Mouse (Mus musculus) liver, embryonic 12.5 days (tissue): ENCODE results near the gene Rpp25. TPM values are rescaled to one million over a fixed set of nuclear protein-coding genes. Genes with fewer than 3 reads are reported as not detected.

Experiments
- ATAC-seq: fragments of 200-750 bp; cut with Nextera tagmentation; 2 replicates; pipeline ENCODE4 v1.8.0; 2017; ENCODE audit warnings: moderate number of reproducible peaks, mild to moderate bottlenecking, moderate library complexity
- H3K27ac ChIP-seq: fragments of 300-500 bp; sonication (generic); 2 replicates; pipeline ENCODE4 v1.5.1; 2016; ENCODE audit warnings: mild to moderate bottlenecking
- H3K27me3 ChIP-seq: fragments of 300-500 bp; sonication (generic); replicated peaks from 2 replicates; pipeline ENCODE4 v1.6.1; 2016; ENCODE audit warnings: mild to moderate bottlenecking, moderate library complexity
- H3K36me3 ChIP-seq: fragments of 300-500 bp; sonication (generic); 2 replicates; pipeline ENCODE4 v1.6.1; 2016; ENCODE audit warnings: mild to moderate bottlenecking, moderate library complexity
- H3K4me1 ChIP-seq: fragments of 300-500 bp; sonication (generic); 2 replicates; pipeline ENCODE4 v1.6.1; 2016
- H3K4me2 ChIP-seq: fragments of 300-500 bp; sonication (generic); 2 replicates; pipeline ENCODE4 v1.6.1; 2016; ENCODE audit warnings: mild to moderate bottlenecking, moderate library complexity
- H3K4me3 ChIP-seq: fragments of 300-500 bp; sonication (generic); 2 replicates; pipeline ENCODE4 v1.5.1; 2016; ENCODE audit warnings: mild to moderate bottlenecking, moderate library complexity
- H3K9ac ChIP-seq: fragments of 300-500 bp; sonication (generic); 2 replicates; pipeline ENCODE4 v1.6.1; 2016; ENCODE audit warnings: mild to moderate bottlenecking, moderate library complexity
- H3K9me3 ChIP-seq: fragments of 300-500 bp; sonication (generic); replicated peaks from 2 replicates; pipeline ENCODE4 v1.6.1; 2016; ENCODE audit warnings: mild to moderate bottlenecking, moderate library complexity
- WGBS: fragments of 180-500 bp; shearing (Covaris S2); methylation state at CpG from one replicate; pipeline ENCODE4 v1.1.7; 2016; ENCODE audit not compliant: insufficient replicate concordance; 5-methylcytosine and 5-hydroxymethylcytosine counted together
- polyA plus RNA-seq: library from polyadenylated mRNA; unstranded; fragments of >200 nt; fragmentation: Nextera tagmentation; extraction: Ambion mirVana; gene quantifications from 2 replicates; pipeline ENCODE4 v1.2.1, GENCODE M21; 2016

Rpp25 gene
- polyA plus RNA-seq, 1 experiment from 2014 or later, result 1.0 TPM

DNA sequence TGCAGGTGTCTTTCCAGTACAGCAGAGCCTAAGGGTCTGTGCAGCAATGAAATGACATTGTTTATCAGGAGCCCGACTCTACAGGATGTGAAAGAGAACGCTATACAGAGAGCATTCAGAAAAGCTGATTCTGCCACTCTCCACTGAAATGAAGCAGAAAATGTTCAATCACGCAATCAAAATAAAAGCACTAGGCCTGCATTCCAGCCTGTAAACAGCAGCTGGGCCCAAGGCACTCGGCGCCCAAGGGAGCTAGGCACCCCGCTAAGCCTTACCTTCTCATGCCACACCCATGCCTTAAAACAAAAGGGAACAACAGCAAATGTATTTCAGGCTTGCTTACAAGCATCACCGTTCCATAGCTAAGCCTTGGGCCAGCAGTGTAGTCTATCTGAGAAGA, 5.3 kb upstream of the Rpp25 start:
- WGBS, result 63% methylated on average over 7 of the region's 7 CpGs
- Histone ChIP-seq H3K4me2 (no peak overlapping the region), H3K9me3 (no peaks in the 10 kb centered on the region), H3K4me3 (no peak overlapping the region), H3K9ac (no peak overlapping the region), H3K36me3 (no peaks in the 10 kb centered on the region), H3K27ac (no peak overlapping the region), H3K27me3 (peaks cover 84% of the 10 kb centered on the region), H3K4me1 (peaks cover 11% of the 10 kb centered on the region)
- no peak for ATAC-seq

DNA sequence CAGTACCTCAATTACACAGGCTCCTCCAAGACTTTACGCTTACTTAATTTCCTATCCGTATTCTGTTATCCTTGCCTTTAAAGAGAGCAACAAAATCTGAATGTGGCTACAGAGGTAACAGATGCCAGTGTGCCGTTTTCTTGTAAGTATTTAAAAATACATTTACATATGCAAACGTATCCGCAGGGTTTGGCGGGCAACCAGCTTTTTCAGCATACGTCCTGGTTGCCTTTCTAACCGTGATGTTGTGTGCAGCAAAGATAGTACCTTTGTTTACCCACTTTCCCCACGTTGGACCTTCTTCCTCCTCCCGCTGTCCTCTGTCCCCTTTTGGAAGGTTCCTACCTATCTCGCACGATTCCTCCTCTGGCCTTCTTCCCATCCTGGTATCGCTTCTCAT, 2.4 kb upstream of the Rpp25 start:
- H3K9me3 ChIP-seq, result no peaks in the 10 kb centered on the region
- H3K4me1 ChIP-seq, result peaks cover 40% of the 10 kb centered on the region
- no peak for ATAC-seq
- H3K27me3 ChIP-seq, result peaks cover 100% of the 10 kb centered on the region
- H3K4me3 ChIP-seq, result no peak overlapping the region
- no peaks in the 10 kb centered on the region for H3K36me3 ChIP-seq
- no peak overlapping the region for H3K9ac ChIP-seq
- 18% methylated on average over 13 of the region's 13 CpGs for WGBS
- no peak overlapping the region for H3K27ac ChIP-seq
- no peak overlapping the region for H3K4me2 ChIP-seq

GRCm38 (mm10) chr9:57501861-57502260, 2.0 kb upstream of the Rpp25 start:
- Histone ChIP-seq H3K4me1 (peaks cover 44% of the 10 kb centered on the region), H3K36me3 (no peaks in the 10 kb centered on the region), H3K27ac (no peak overlapping the region), H3K9me3 (no peaks in the 10 kb centered on the region), H3K9ac (no peak overlapping the region), H3K4me2 (no peak overlapping the region), H3K4me3 (no peak overlapping the region), H3K27me3 (peaks cover 100% of the 10 kb centered on the region)
- WGBS, result 5% methylated on average over 20 of the region's 20 CpGs
- no peak for ATAC-seq

- Histone ChIP-seq H3K4me1 (peaks cover 48% of the 10 kb centered on the region), H3K36me3 (no peaks in the 10 kb centered on the region), H3K4me3 (peak overlapping the region; percentile 40), H3K9ac (no peak overlapping the region), H3K27me3 (peaks cover 94% of the 10 kb centered on the region), H3K4me2 (peak overlapping the region; percentile 68), H3K9me3 (no peaks in the 10 kb centered on the region), H3K27ac (no peak overlapping the region)
- WGBS, result 7% methylated on average over 23 of the region's 23 CpGs
- ATAC-seq, result no peak
Observed at GRCm38 (mm10) chr9:57502911-57503621, 760 bp upstream of the Rpp25 start.

GRCm38 (mm10) chr9:57504381-57504700, 515 bp downstream of the Rpp25 start:
- H3K36me3 ChIP-seq, result no peaks in the 10 kb centered on the region
- peak overlapping the region; percentile 40 for H3K4me3 ChIP-seq

GRCm38 (mm10) chr9:57504891-57505290, 1.1 kb downstream of the Rpp25 start:
- Histone ChIP-seq H3K9me3 (no peaks in the 10 kb centered on the region), H3K36me3 (no peaks in the 10 kb centered on the region), H3K4me1 (peaks cover 52% of the 10 kb centered on the region), H3K4me2 (peak overlapping the region; percentile 68), H3K4me3 (no peak overlapping the region), H3K27ac (no peak overlapping the region), H3K9ac (no peak overlapping the region), H3K27me3 (peaks cover 79% of the 10 kb centered on the region)
- WGBS, result 40% methylated on average over 10 of the region's 10 CpGs
- no peak for ATAC-seq

More at GRCm38 (mm10) chr9:57504381-57504700, 515 bp downstream of the Rpp25 start:
- peak overlapping the region; percentile 68 for H3K4me2 ChIP-seq
- no peak for ATAC-seq
- no peaks in the 10 kb centered on the region for H3K9me3 ChIP-seq
- peaks cover 48% of the 10 kb centered on the region for H3K4me1 ChIP-seq
- peaks cover 81% of the 10 kb centered on the region for H3K27me3 ChIP-seq
- no peak overlapping the region for H3K27ac ChIP-seq
- WGBS, result 3% methylated on average over 34 of the region's 34 CpGs
- no peak overlapping the region; the same call in 1 of the 2 replicates for H3K9ac ChIP-seq

GRCm38 (mm10) chr9:57505700-57506099, 1.9 kb downstream of the Rpp25 start:
- WGBS, result 0% methylated on average over 8 of the region's 8 CpGs
- no peak overlapping the region for H3K27ac ChIP-seq

DNA sequence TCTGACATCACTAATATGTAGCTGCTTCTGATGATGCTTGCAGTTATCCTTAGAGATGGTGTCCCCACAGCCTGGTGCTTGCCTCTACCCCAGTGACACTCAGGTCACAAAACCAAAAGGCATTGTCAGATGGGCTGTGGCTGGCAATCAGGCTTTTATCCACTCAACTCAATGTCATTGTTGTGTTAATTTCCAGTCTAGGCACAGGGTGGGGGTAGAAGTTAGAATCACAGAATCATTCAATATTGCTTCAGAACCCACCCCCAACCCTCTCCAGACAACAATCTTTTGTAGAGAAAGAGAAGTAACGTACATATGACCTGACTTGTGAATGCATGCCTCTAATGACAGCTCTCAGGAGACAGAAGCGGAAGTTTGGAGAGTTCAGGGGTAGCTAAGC, 6.8 kb downstream of the Rpp25 start:
- no peak for ATAC-seq
- 45% methylated on average over 2 of the region's 2 CpGs for WGBS
- Histone ChIP-seq H3K27ac (no peak overlapping the region), H3K27me3 (peaks cover 55% of the 10 kb centered on the region), H3K9ac (no peak overlapping the region), H3K9me3 (no peaks in the 10 kb centered on the region), H3K36me3 (no peaks in the 10 kb centered on the region), H3K4me3 (no peak overlapping the region), H3K4me2 (no peak overlapping the region), H3K4me1 (peaks cover 20% of the 10 kb centered on the region)

More at GRCm38 (mm10) chr9:57505700-57506099, 1.9 kb downstream of the Rpp25 start:
- H3K4me2 ChIP-seq, result peak overlapping the region; percentile 37
- ATAC-seq, result peak; percentile 98
- no peaks in the 10 kb centered on the region for H3K9me3 ChIP-seq
- peaks cover 52% of the 10 kb centered on the region for H3K4me1 ChIP-seq
- H3K9ac ChIP-seq, result no peak overlapping the region
- no peak overlapping the region for H3K4me3 ChIP-seq
- H3K36me3 ChIP-seq, result no peaks in the 10 kb centered on the region
- H3K27me3 ChIP-seq, result peaks cover 79% of the 10 kb centered on the region

GRCm38 (mm10) chr9:57517113-57517512, 13.3 kb downstream of the Rpp25 start:
- H3K9me3 ChIP-seq, result no peaks in the 10 kb centered on the region
- peaks cover 22% of the 10 kb centered on the region for H3K27me3 ChIP-seq
- H3K27ac ChIP-seq, result no peak overlapping the region
- 11% methylated on average over 3 of the region's 3 CpGs for WGBS
- peaks cover 13% of the 10 kb centered on the region for H3K4me1 ChIP-seq
- H3K4me3 ChIP-seq, result no peak overlapping the region
- no peak overlapping the region for H3K4me2 ChIP-seq
- H3K36me3 ChIP-seq, result no peaks in the 10 kb centered on the region
- no peak overlapping the region for H3K9ac ChIP-seq
- no peak for ATAC-seq

- WGBS, result 26% methylated on average over 16 of the region's 16 CpGs
Observed at GRCm38 (mm10) chr9:57520375-57521055, 16.7 kb downstream of the Rpp25 start.

GRCm38 (mm10) chr9:57521056-57521911, 17.5 kb downstream of the Rpp25 start, which contains the start of gene Cox5a:
Gene Cox5a, plus strand, starts transcription at chr9:57521274.
- Histone ChIP-seq H3K4me2 (peak within 1 kb of the TSS; percentile 92), H3K9ac (peak within 1 kb of the TSS; percentile 98), H3K9me3 (no peaks in the 10 kb centered on the region), H3K27ac (peak within 1 kb of the TSS; percentile 97), H3K4me1 (peaks cover 51% of the 10 kb centered on the region), H3K36me3 (peaks cover 5% of the 10 kb centered on the region), H3K4me3 (peak within 1 kb of the TSS; percentile 96), H3K27me3 (no peaks in the 10 kb centered on the region)
- WGBS, result under 1% methylated on average over 95 of the region's 95 CpGs
- peak; percentile 97 for ATAC-seq

More at GRCm38 (mm10) chr9:57520375-57521055, 16.7 kb downstream of the Rpp25 start:
- peak overlapping the region; percentile 98 for H3K9ac ChIP-seq
- peak overlapping the region; percentile 71 for H3K27ac ChIP-seq
- peak; percentile 28 for ATAC-seq
- peak overlapping the region; percentile 96 for H3K4me3 ChIP-seq
- no peaks in the 10 kb centered on the region; the same call in 1 of the 2 replicates for H3K36me3 ChIP-seq
- H3K4me1 ChIP-seq, result peaks cover 45% of the 10 kb centered on the region
- H3K9me3 ChIP-seq, result no peaks in the 10 kb centered on the region
- H3K4me2 ChIP-seq, result peak overlapping the region; percentile 92
- no peaks in the 10 kb centered on the region for H3K27me3 ChIP-seq
